In genomic region chr3:68419792-68420191, GRCm38 (mm10) we compare ENCODE assay signal across 28 mouse cellular contexts.
"Had no signal": no experiment of that assay in that cellular context is flagged by ENCODE, and none has a peak within 500 bp of the region (broad histone marks: within the 10 kb centered on the region; RNA-seq: fewer than 3 reads in every experiment).

No protein-coding gene starts in this region.

- H3K9me3 ChIP-seq: embryonic facial prominence, embryonic 10.5 days; embryonic facial prominence, embryonic 12.5 days; embryonic facial prominence, embryonic 13.5 days; embryonic facial prominence, embryonic 15.5 days; forebrain, embryonic 10.5 days; forebrain, embryonic 12.5 days; forebrain, embryonic 13.5 days; forebrain, embryonic 15.5 days had no signal

- H3K36me3 ChIP-seq: embryonic facial prominence, embryonic 10.5 days; embryonic facial prominence, embryonic 12.5 days; embryonic facial prominence, embryonic 13.5 days; embryonic facial prominence, embryonic 15.5 days; forebrain, embryonic 10.5 days; forebrain, embryonic 12.5 days; forebrain, embryonic 15.5 days had no signal

- H3K9ac ChIP-seq: embryonic facial prominence, embryonic 12.5 days; embryonic facial prominence, embryonic 13.5 days; embryonic facial prominence, embryonic 15.5 days; forebrain, embryonic 12.5 days; forebrain, embryonic 13.5 days; forebrain, embryonic 15.5 days; forebrain, postnatal 0 days had no signal

- DNase-seq: cerebellum, adult 8-10 months; cerebellum, adult 9-10 months; cerebellum, adult 9-11 months; cerebellum, postnatal 10 days; cerebellum, postnatal 14 days; cerebellum, postnatal 25 days; cerebellum, postnatal 36 days; embryo, embryonic 11 days; forebrain, postnatal 0 days; gastrocnemius, adult 2 months; gastrocnemius, postnatal 10 days; gastrocnemius, postnatal 14 days; gastrocnemius, postnatal 25 days; gastrocnemius, postnatal 36 days; heart, adult 11 months; heart, adult 18-20 months; heart, adult 2 months had no signal

- H3K4me1 ChIP-seq: embryonic facial prominence, embryonic 12.5 days; embryonic facial prominence, embryonic 13.5 days; embryonic facial prominence, embryonic 15.5 days; forebrain, embryonic 12.5 days; forebrain, embryonic 15.5 days had no signal

- H3K27me3 ChIP-seq: embryonic facial prominence, embryonic 12.5 days; embryonic facial prominence, embryonic 13.5 days; embryonic facial prominence, embryonic 15.5 days; forebrain, embryonic 12.5 days; forebrain, embryonic 13.5 days; forebrain, embryonic 15.5 days had no signal

- H3K4me2 ChIP-seq: embryonic facial prominence, embryonic 12.5 days; embryonic facial prominence, embryonic 13.5 days; embryonic facial prominence, embryonic 15.5 days; forebrain, embryonic 12.5 days; forebrain, embryonic 13.5 days; forebrain, embryonic 15.5 days had no signal

- H3K4me3 ChIP-seq: embryonic facial prominence, embryonic 10.5 days; embryonic facial prominence, embryonic 12.5 days; embryonic facial prominence, embryonic 13.5 days; embryonic facial prominence, embryonic 15.5 days; erythroblast, embryonic 14.5 days; forebrain, embryonic 10.5 days; forebrain, embryonic 12.5 days; forebrain, embryonic 13.5 days; forebrain, embryonic 15.5 days; gastrocnemius, adult 2 months; heart, adult 2 months had no signal

- ATAC-seq: forebrain, embryonic 13.5 days; forebrain, embryonic 14.5 days; forebrain, embryonic 15.5 days; forebrain, embryonic 16.5 days; forebrain, postnatal 0 days had no signal

- H3K27ac ChIP-seq: embryonic facial prominence, embryonic 10.5 days; embryonic facial prominence, embryonic 12.5 days; embryonic facial prominence, embryonic 13.5 days; embryonic facial prominence, embryonic 15.5 days; forebrain, embryonic 10.5 days; forebrain, embryonic 12.5 days; forebrain, embryonic 13.5 days; forebrain, embryonic 15.5 days; gastrocnemius, adult 2 months; heart, adult 2 months had no signal
